Mouse (Mus musculus) left cerebral cortex, postnatal 14 days (tissue): ENCODE results near the gene Ttc7b. TPM values are rescaled to one million over a fixed set of nuclear protein-coding genes. Genes with fewer than 3 reads are reported as not detected.

Experiments used
- DNase-seq, 2 experiments: peaks; one replicate each; pipeline ENCODE4 v3.0.0; 2021 to 2022; ENCODE audit warnings: low spot score in 2 of 2, mixed read lengths in 1 of 2
- intact Hi-C: fragments of 180-260 bp; cut with DNase I; formaldehyde crosslinking; loops from one replicate; pipeline ENCODE4 v1.15.1; 2025
- total RNA-seq, 2 experiments: library from RNA; stranded (reverse); gene quantifications; 2 replicates each; pipeline ENCODE4 v1.2.3; 2021

The Ttc7b gene
- total RNA-seq, 2 experiments from 2014 or later = 178 to 200 TPM

DNA sequence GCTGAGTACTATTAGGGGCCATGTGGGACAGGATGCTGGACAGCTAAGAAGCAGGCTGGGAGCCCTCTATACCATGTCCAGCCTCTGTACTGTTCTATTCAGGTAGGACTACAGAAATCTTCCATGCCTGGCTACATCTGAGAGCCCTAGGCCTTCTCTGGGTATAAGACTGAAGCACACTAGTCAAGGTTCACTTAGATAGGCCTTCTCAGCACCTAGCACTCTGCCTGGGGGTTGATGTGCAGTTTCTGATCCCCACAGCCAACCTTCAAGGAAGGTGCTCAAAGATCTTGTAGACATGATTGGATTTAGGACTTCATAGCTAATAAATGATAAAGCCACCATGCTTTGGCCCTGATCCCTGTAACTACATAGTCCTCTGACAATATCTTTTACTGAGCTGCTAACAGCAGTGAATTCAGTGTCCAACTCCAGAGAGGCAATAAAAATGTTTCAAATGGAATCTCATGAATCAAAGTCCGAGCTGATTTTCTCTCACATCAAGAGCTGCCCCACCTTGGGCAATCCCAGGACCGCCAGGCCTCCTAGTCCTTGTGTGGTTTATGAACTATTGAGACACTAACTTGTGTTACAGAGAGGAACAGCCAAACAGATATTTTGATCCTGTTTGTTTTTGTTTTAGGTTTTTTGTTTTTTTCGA, 45.8 kb downstream of the Ttc7b start:
- intact Hi-C loops = loop anchor here (5.0 kb wide), 1 partner anchor 37 kb away; no protein-coding TSS in a partner anchor
- DNase-seq = no peak

DNA sequence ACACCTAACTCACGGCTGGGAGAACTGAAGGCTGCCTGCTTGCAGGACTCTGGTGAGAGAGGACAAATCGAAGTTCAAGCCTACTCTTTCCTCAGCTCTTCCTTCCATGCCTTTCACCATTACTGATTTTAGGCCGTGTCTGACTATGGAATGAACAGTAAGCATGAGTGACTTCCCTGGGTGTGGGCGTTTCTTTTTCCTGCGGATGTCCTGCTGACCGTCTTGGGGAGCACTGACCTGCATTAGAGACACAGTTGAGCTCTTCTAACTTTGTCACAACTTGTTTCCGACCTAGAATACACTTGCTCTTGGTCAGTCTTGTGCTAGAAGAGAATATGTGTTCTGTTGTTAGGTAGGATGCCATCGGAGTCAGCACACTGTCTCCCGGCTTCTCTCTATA, 50.3 kb downstream of the Ttc7b start:
- DNase-seq = no peak
- intact Hi-C loops = no loop called here

- no peak for DNase-seq
- intact Hi-C loops = no loop called here
These were observed 50.9 kb downstream of the Ttc7b start for GRCm38 (mm10) chr12:100469503-100470293.

DNA sequence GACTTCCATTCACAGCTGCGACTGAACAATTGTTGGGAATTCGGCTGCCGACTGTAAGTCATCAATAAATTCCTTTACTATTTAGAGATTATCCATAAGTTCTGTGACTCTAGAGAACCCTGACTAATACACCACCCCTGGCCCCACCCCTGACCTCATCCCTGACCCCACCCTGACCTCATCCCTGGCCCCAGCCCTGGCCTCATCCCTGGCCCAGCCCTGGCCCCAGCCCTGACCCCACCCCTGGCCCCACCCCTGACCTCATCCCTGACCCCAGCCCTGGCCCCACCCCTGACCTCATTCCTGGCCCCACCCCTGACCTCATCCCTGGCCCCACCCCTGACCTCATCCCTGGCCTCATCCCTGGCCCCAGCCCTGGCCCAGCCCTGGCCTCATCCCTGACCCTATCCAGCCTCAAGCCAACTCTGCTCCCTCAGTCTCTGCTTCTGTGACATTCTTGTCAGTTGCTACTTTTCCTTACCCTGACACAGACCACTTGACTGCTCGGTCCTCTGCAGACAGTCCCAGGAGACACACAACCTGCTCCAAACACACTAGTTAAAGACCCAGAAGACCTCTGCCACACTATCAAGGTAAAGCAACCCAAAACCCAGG, 55.4 kb downstream of the Ttc7b start:
- DNase-seq = no peak
- intact Hi-C loops = no loop called here

DNA sequence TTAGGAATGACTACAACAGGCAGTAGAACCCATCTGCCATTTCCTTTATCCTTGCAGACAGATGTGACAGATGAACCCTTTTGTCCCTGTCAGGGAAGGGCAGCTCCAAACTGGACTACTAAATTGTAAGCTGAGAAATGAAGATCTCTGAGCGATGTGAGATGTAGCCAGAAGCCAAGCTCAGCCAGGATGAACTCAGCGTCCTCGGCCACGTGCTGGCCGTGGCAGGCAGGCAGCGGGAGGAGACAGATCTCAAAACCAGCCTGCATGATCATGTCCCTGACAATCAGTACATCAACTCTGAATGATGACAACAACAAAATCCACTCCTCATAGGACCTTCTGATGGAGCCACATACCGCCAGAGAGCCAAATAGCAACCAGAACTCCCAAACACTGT, 62.9 kb downstream of the Ttc7b start:
- DNase-seq = no peak
- intact Hi-C loops = no loop called here

DNA sequence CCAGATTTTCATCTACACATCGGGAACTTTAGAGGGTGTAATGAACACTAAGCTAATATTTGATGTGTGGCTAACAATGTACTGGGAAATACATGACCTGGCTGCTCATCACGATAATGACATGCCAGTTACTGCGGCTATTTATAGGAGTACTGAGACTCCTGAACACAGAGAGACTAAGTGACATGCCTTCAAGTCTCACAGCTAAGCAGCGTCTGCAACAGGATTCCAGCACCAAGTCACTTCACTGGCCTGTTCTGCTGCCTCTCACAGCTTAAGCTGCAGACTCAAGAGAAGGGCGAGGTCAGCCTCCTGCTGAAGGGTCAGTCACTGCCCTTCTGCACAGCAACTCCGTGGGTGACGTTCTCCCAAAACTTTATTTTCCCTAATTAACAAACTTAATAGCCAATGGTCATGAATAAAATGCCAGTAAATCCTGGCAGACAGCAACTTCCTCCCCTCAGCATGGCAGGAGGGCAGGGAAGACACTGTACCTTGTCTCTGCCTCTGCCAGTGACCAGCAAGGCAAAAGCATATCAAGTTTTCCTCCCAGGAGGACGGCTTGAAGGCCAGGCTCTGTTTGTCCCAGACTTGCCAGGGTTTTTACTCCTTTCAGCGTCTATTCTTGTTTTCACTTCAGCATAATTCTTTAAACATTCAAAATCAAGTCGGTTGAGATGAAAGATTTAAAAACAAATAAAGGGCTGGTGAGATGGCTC, 64.2 kb downstream of the Ttc7b start:
- DNase-seq = no peak
- intact Hi-C loops = no loop called here

DNA sequence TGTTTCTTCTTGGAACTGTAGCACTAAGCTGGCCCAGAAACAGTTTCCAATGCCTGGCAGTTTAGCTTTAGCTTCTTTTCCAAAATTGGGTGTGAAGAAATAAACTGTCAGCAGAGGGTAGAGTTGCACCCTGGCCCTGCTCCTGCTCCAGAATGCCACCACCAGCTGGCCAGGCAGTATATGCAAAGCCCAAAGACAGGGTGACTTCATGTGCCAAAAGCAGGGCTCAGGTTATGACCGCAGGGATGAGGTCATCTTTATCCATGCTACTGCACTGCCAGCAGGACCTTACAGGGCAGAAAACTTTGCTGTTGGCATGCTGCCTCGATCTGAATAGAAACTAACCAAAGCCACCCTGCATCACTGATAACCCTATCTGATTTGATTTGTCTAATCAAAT, 65.2 kb downstream of the Ttc7b start:
- intact Hi-C loops = no loop called here
- DNase-seq = no peak

GRCm38 (mm10) chr12:100447701-100448277, 72.8 kb downstream of the Ttc7b start:
- no peak for DNase-seq
- intact Hi-C loops = no loop called here

GRCm38 (mm10) chr12:100447161-100447560, 73.5 kb downstream of the Ttc7b start:
- no peak for DNase-seq
- intact Hi-C loops = no loop called here

DNA sequence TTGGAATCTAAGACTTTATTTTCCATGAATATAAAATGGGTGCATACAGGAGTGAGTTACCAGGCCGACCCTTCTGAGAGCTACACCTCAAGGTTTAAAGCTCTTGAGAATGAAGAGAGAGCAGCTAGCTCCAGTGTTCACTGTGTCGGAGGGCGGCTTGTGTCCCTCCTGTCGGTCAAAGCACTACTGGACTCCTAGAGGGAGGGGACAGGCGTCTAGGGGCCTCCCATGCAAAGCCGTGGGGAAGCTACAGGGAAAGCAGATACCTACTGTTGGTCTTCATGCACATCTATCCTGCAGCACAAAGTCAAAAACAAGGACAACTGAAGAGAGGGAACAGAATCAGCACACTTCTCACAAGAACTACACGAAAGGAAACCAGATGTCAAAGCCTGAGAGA, 74.9 kb downstream of the Ttc7b start:
- no peak for DNase-seq
- intact Hi-C loops = no loop called here

DNA sequence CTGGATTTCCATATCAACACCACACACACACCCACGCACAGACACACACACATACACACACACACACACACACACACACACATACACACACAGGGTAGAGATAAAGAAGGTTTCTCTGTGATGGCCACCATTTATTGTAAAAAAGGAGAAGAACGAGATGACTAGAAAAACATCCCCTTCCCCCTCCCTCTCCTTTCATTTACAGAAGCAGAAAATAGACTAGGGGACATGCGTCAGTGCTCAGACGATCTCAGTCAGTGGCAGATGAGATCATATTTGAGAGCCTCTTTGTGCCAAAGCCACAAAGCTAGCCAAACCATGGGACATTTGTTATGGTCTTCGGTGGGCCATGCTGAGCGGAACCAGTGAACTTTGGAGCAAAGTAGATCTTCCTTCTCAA, 75.4 kb downstream of the Ttc7b start:
- peak in 1 of 2 experiments; percentile 31 for DNase-seq
- intact Hi-C loops = no loop called here

GRCm38 (mm10) chr12:100444671-100445165, 75.9 kb downstream of the Ttc7b start:
- DNase-seq = no peak
- intact Hi-C loops = no loop called here

- intact Hi-C loops = no loop called here
These were observed 77.2 kb downstream of the Ttc7b start for GRCm38 (mm10) chr12:100443452-100443851.

DNA sequence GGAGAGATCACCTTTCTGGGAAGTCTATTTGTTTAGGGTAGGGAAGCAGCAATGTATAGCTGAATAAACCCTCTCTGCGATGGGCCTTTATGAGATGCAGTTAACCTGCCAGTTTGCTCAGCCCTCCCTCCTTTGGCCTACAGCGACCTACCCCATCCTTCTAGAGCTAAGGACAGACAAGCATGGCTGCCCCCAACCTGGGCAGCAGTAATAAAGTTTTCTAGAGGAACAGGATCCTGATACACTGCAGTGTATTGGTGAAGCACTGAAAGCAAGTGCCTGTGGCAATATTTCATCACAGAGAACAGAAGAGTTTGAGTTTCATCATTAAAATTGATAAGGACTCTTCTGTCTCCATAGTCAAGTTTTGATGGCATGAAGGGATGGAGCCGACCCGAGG, 79.0 kb downstream of the Ttc7b start:
- no peak for DNase-seq
- intact Hi-C loops = no loop called here

More at GRCm38 (mm10) chr12:100443452-100443851, 77.2 kb downstream of the Ttc7b start:
- DNase-seq = no peak

GRCm38 (mm10) chr12:100439883-100440282, 80.7 kb downstream of the Ttc7b start:
- no peak for DNase-seq
- intact Hi-C loops = loop anchor here (5.0 kb wide), 1 partner anchor 37 kb away; no protein-coding TSS in a partner anchor

DNA sequence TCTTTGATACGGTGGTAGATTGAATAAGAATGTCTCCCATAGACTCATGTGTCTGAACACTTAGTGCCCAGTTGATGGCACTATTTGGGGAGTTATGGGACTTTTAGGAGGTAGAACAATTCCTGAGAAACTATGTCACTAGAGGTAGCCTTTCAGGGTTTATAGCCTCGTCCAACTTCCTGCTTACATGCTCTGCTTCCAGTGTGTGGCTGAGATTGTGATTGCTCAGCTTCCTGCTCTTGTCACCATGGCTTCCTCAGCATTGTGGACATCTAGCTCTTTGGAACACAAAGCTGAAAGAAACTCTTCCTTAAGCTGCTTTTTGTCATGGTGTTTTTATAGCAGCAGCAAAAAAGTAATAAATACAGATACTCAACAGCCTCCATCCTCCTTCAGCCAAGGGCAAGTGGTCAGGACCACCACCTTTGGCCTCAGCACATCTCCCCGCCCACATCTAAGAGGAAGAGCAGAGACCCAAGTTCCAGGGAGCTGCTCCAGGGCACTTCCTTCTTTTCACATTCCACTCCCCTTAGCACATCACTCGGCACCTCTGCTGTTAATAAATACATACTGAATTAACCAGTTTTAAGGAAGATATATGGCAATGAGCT, 81.4 kb downstream of the Ttc7b start:
- intact Hi-C loops = loop anchor here (5.0 kb wide), 1 partner anchor 38 kb away; no protein-coding TSS in a partner anchor
- DNase-seq = no peak

DNA sequence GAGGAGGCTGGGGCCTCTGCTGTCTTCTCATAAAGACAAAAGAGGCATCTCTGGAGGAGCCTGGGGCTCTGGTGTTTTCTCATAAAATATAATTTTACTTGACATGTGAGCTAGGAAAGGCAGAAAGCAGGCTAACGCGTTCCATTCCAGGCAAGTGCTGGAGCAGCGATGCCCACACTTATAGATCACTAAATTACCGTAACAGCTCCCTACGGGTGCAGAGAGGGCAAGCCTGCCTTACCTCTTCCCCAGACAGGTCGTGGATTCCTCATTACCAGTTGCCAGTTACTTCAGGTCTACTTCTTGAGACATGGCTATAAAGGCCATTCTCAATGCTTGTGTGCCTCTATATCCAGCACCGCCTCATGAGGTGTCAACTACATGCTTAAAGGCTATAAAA, 82.1 kb downstream of the Ttc7b start:
- DNase-seq = no peak
- intact Hi-C loops = loop anchor here (5.0 kb wide), 1 partner anchor 39 kb away; no protein-coding TSS in a partner anchor

DNA sequence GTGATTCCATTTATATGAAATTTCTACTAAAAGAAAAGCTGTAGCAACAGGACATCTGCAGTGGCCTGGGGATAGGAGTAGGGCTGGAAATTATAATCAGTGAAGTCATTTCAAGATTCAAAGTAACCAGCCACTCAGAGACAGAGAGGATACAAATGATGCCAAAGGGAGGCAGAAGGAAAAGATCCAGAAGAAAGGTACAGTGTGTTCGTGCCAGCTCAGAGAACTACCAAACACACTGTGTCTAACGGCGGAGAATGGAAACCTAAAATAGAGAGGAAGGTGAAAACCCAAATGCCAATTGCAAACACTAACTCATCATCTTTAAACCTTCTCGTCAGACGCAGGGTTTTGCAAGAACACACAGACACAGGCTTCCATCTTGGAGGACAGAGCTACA, 82.8 kb downstream of the Ttc7b start:
- intact Hi-C loops = loop anchor here (5.0 kb wide), 1 partner anchor 39 kb away; no protein-coding TSS in a partner anchor
- peak in 1 of 2 experiments; percentile 82 for DNase-seq

GRCm38 (mm10) chr12:100435763-100436162, 84.9 kb downstream of the Ttc7b start:
- intact Hi-C loops = loop anchor here (5.0 kb wide), 1 partner anchor 42 kb away; no protein-coding TSS in a partner anchor
- no peak for DNase-seq
